Comparison of ENCODE assay signal across 20 mouse cellular contexts in the genomic region with DNA sequence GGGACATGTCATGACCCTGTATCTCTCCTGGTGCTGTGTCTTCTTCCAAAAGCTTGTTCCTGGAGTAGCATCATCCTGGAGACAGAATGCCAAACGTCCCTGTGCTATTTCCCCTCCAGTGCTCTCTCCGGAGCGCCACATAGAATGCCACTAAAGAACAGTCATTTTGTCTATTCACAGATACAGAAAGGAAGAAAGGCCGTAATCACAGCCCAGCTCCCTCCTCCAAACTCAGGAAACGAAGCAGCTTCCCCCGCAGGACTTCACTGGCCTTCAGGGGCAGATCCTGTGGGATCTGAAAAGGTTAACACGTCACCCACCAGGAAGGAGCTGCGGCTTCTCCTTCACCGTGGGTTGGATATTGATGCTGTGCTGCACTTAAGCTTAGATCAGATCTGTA.
DNase-seq lines count a peak whose midpoint lies in the region; TF ChIP-seq lines count a peak whose summit lies in the region.
"Had no signal": no experiment of that assay in that cellular context is flagged by ENCODE, and none has a peak within 500 bp of the region (broad histone marks: within the 10 kb centered on the region; RNA-seq: fewer than 3 reads in every experiment).

No protein-coding gene starts in this region.

- TF ChIP-seq CTCF in heart, adult 2 months (IDR thresholded peaks at IDR 0.05): no peak
- TF ChIP-seq CTCF in olfactory bulb, adult 2 months (IDR thresholded peaks at IDR 0.05; ENCODE audit: insufficient read depth, low read depth, low read length): no peak

- intact Hi-C loops in heart, adult 2 months (cut with DNase I): no loop called here
- intact Hi-C loops in heart, postnatal 25 days (cut with DNase I): no loop called here

- H3K79me2 ChIP-seq in heart, adult 2 months (replicated peaks; ENCODE audit: control insufficient read depth, insufficient read depth, low read length): no peaks in the 10 kb centered on the region

- H3K27ac ChIP-seq in heart, adult 2 months: no peak overlapping the region
- H3K27ac ChIP-seq in olfactory bulb, adult 2 months (ENCODE audit: insufficient read depth, low read depth, low read length): peak overlapping the region; percentile 95

- 32% methylated on average over 9 of the region's 9 CpGs for WGBS in heart, adult 2 months
- WGBS in olfactory bulb, adult 2 months: 26% methylated on average over 9 of the region's 9 CpGs

- no peak for TF ChIP-seq EP300 in heart, adult 2 months (IDR thresholded peaks at IDR 0.05; ENCODE audit: insufficient read depth, low read depth, low read length)

- no peak overlapping the region for H3K4me3 ChIP-seq in heart, adult 2 months
- no peak overlapping the region for H3K4me3 ChIP-seq in olfactory bulb, adult 2 months (ENCODE audit: insufficient read depth, low read depth, low read length)

- H3K4me1 ChIP-seq in heart, adult 2 months (ENCODE audit: control insufficient read depth, insufficient read depth, low read length): no peaks in the 10 kb centered on the region
- H3K4me1 ChIP-seq in olfactory bulb, adult 2 months (ENCODE audit: control insufficient read depth, insufficient read depth, low read length): peaks cover 19% of the 10 kb centered on the region

- no peak overlapping the region for H3K9ac ChIP-seq in heart, adult 2 months (ENCODE audit: low read depth, low read length)

- H3K36me3 ChIP-seq in heart, adult 2 months (ENCODE audit: control insufficient read depth, insufficient read depth, low read length): no peaks in the 10 kb centered on the region
- H3K36me3 ChIP-seq: G1E had no signal

- DNase-seq in heart, adult 11 months: peak; percentile 56
- no peak for DNase-seq in heart, adult 2 months
- peak; percentile 57 for DNase-seq in brain, adult 2 months (ENCODE audit: low read depth, low spot score)
- DNase-seq in heart, postnatal 25 days (ENCODE audit: low spot score): no peak
- no peak for DNase-seq in urinary bladder, postnatal 10 days (ENCODE audit: low spot score)
- DNase-seq: adrenal gland, adult 2 months; adrenal gland, adult 8-10 months; adrenal gland, postnatal 10 days; adrenal gland, postnatal 14 days; adrenal gland, postnatal 25 days; adrenal gland, postnatal 36 days; B cell, adult 2 months; cerebellum, adult 11 months; cerebellum, adult 11-12 months; cerebellum, adult 18-20 months; cerebellum, adult 2 months had no signal

- no peak for TF ChIP-seq POLR2A in heart, adult 2 months (IDR thresholded peaks at IDR 0.05; ENCODE audit: insufficient read depth, low read depth, low read length)
- no peak for TF ChIP-seq POLR2A in olfactory bulb, adult 2 months (IDR thresholded peaks at IDR 0.05; ENCODE audit: insufficient read depth, low read depth, low read length)

- no peaks in the 10 kb centered on the region for H3K27me3 ChIP-seq in heart, adult 2 months (ENCODE audit: control insufficient read depth, insufficient read depth, low read length)
- H3K27me3 ChIP-seq: CH12.LX, Patski had no signal

Comparison
In these comparisons a context has a peak if more than half of its experiments do, and no peak if none do; other contexts are left out.
1. DNase-seq: peak in heart, adult 11 months (single experiment) and brain, adult 2 months (single experiment); none in heart, adult 2 months (0 of 2), heart, postnatal 25 days (single experiment) and urinary bladder, postnatal 10 days (single experiment).